Mouse (Mus musculus) ES-E14 (cell line): Measurements from ENCODE around the gene Npas3. TPM values are rescaled to one million over a fixed set of nuclear protein-coding genes. Genes with fewer than 3 reads are reported as not detected.

Experiments
- DNase-seq: peaks from one replicate; pipeline ENCODE4 v3.0.0-alpha.2; 2013; ENCODE audit warnings: low read depth, low spot score
- H3K27ac ChIP-seq: 2 replicates; pipeline ENCODE4 v1.5.1; 2012; ENCODE audit warnings: low read depth, mild to moderate bottlenecking, low read length, moderate library complexity, mixed read lengths; ENCODE audit not compliant: poor library complexity, insufficient read depth, severe bottlenecking
- H3K36me3 ChIP-seq: 2 replicates; pipeline ENCODE4 v1.6.1; 2012; ENCODE audit warnings: mild to moderate bottlenecking, low read length, moderate library complexity, mixed read lengths; ENCODE audit not compliant: control insufficient read depth, poor library complexity, insufficient read depth, severe bottlenecking
- H3K4me1 ChIP-seq, 2 experiments: fragments of 150-350 bp in 1 of 2; sonication (generic) in 1 of 2; 2 replicates each; pipeline ENCODE4 v1.6.1; 2012; ENCODE audit warnings: low read length in 2 of 2, mild to moderate bottlenecking in 1 of 2, mixed read lengths in 1 of 2; ENCODE audit not compliant: control insufficient read depth in 2 of 2, insufficient read depth in 2 of 2, poor library complexity in 1 of 2
- H3K4me3 ChIP-seq, 2 experiments: fragments of 150-350 bp in 1 of 2; sonication (generic) in 1 of 2; 2 replicates each; pipeline ENCODE4 v1.5.1; 2012; ENCODE audit warnings: low read length in 2 of 2, low read depth in 1 of 2, mild to moderate bottlenecking in 1 of 2, mixed read lengths in 1 of 2; ENCODE audit not compliant: insufficient read depth in 1 of 2, poor library complexity in 1 of 2, severe bottlenecking in 1 of 2
- H3K9ac ChIP-seq: 2 replicates; pipeline ENCODE4 v1.6.1; 2012; ENCODE audit warnings: low read depth, mild to moderate bottlenecking, low read length, mixed read lengths; ENCODE audit not compliant: poor library complexity, insufficient read depth, severe bottlenecking
- H3K9me3 ChIP-seq: fragments of 150-350 bp; sonication (generic); 2 replicates; pipeline ENCODE4 v1.6.1; 2012; ENCODE audit warnings: low read depth, mild to moderate bottlenecking, low read length; ENCODE audit not compliant: control insufficient read depth, insufficient read depth
- CHD2 ChIP-seq: IDR thresholded peaks from 2 replicates; pipeline ENCODE4 v1.6.1; 2014; ENCODE audit warnings: mild to moderate bottlenecking, low read depth, low read length, inconsistent platforms
- HCFC1 ChIP-seq: IDR thresholded peaks from 2 replicates; pipeline ENCODE4 v1.6.1; 2012; ENCODE audit warnings: low read length, inconsistent platforms, borderline replicate concordance; ENCODE audit not compliant: insufficient read depth
- MAFK ChIP-seq: IDR thresholded peaks from 2 replicates; pipeline ENCODE4 v1.6.1; 2014; ENCODE audit warnings: mild to moderate bottlenecking, low read depth, low read length, inconsistent platforms; ENCODE audit not compliant: insufficient read depth
- ZC3H11A ChIP-seq: IDR thresholded peaks from 2 replicates; pipeline ENCODE4 v1.6.1; 2012; ENCODE audit warnings: low read depth, mild to moderate bottlenecking, inconsistent platforms, low read length, borderline replicate concordance
- ZNF384 ChIP-seq: IDR thresholded peaks from 2 replicates; pipeline ENCODE4 v1.6.1; 2012; ENCODE audit warnings: low read depth, low read length, inconsistent platforms
- in situ Hi-C, 2 experiments: fragments of 600-800 bp; cut with MboI; formaldehyde crosslinking; loops; one replicate each; pipeline ENCODE4 v1.15.1; 2025; ENCODE audit warnings: low sequenced_read_pairs in 2 of 2, inconsistent platforms in 1 of 2; ENCODE audit not compliant: unreplicated experiment in 2 of 2
- total RNA-seq: library from RNA; depleted of rRNA; stranded (reverse); fragments of 300-350 nt; gene quantifications from 2 replicates; pipeline ENCODE4 v1.2.3, GENCODE M21; 2012

Gene Npas3
- total RNA-seq, 1 experiment, result 1.2 TPM

DNA sequence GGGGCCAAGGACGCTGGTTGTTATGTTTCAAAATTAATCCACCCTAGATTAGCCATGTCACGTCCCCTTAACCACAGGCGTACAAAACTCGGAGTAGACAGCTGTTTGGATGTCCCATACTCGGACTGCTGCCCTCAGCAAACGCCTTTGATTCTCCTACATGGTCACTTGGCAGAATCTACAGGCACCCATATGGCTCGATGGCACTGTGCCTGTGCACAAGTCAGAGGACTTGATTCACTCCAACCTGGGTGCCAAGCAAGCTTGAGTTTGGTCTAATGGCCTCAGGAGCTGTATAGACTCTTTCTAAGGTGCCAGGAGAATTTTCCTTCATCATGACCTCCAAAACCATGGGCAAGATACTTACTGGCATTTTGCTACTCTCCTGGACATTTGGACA lies 363.6 kb downstream of the Npas3 start:
- H3K27ac ChIP-seq, result no peak overlapping the region
- H3K9ac ChIP-seq, result no peak overlapping the region
- TF ChIP-seq CHD2 (no peak), MAFK (no peak)
- H3K9me3 ChIP-seq, result no peaks in the 10 kb centered on the region
- no peaks in the 10 kb centered on the region for H3K36me3 ChIP-seq
- H3K4me3 ChIP-seq, result no peak overlapping the region
- no peak for DNase-seq
- H3K4me1 ChIP-seq, result no peaks in the 10 kb centered on the region
- in situ Hi-C loops, result no loop called here

DNA sequence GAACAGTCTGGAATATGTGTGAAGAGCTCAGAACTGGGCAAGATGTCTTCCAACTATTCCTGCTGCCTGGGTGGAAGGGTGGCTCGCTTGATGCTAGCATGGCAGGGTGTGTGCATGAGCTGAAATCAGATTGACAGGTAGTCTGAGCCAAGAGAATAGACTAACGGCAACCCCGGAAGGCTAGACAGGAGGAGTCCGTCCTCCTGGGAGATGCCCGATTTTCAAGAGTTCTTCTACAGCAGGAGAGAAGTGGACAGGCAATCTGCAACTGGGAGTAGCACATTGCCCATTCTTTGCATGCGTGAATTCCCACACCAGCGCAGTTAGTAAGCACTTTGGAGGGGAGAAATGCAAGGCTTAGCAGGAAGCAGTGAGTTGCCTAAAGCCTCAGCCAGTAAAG lies 372.8 kb downstream of the Npas3 start:
- Histone ChIP-seq H3K36me3 (no peaks in the 10 kb centered on the region), H3K4me3 (no peak overlapping the region), H3K9me3 (no peaks in the 10 kb centered on the region), H3K9ac (no peak overlapping the region), H3K4me1 (no peaks in the 10 kb centered on the region), H3K27ac (no peak overlapping the region)
- TF ChIP-seq HCFC1, result no peak
- no peak for TF ChIP-seq MAFK
- TF ChIP-seq CHD2, result no peak
- TF ChIP-seq ZC3H11A, result no peak
- TF ChIP-seq ZNF384, result no peak
- in situ Hi-C loops, result no loop called here
- DNase-seq, result no peak

DNA sequence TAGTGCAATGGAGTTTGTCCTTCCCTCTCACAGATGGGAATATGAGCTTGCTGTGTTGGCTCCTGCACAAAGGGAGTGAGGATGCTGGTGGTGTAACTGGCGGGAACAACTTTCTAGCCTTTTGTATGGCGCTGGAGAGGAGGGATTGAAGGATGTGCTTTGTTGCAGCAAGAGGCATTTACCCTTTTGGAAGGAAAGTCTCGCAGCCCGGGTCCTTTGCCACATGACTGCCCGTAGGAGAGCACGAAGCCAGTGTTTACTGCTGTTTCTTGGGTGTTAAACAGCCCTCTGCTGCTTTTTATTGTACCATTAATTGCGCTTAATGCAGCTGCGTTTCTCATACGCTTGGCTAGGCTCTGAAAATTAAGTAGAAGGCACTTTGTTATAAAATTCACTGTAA lies 375.3 kb downstream of the Npas3 start:
- no peaks in the 10 kb centered on the region for H3K9me3 ChIP-seq
- no peak overlapping the region for H3K9ac ChIP-seq
- no peaks in the 10 kb centered on the region for H3K36me3 ChIP-seq
- no peak overlapping the region for H3K27ac ChIP-seq
- no peaks in the 10 kb centered on the region for H3K4me1 ChIP-seq
- DNase-seq, result no peak
- in situ Hi-C loops, result no loop called here
- TF ChIP-seq ZNF384 (no peak), MAFK (no peak), HCFC1 (no peak), CHD2 (no peak), ZC3H11A (no peak)
- H3K4me3 ChIP-seq, result no peak overlapping the region

DNA sequence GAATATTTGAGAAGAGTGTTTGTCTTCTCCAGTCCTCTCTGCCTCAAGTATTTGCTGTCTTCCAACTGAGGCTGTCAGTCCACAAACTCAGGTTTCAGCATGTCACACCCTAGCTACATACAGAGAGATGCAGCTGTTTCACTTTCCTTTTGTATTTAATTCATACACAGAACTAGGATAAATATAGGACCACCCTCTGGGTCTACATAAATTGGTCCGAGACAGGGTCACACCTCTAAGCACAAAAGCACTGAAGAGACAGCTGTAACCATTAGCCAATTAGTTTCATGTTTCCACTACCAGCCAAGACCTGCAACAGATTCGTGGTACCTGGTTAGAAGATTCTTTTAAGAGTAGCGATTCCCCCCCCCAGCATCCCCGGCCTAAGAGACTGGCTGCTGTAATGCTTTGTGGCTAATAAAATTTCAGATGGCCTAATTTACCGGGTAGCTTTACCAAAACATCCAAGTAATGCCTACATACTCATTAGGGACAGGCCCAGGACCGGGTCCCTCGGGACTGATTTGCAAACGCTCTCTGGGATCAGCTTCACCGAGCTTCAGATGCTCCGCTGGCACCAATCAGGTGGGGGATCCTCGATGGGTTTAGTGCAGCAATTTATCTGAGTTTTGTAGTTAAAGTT lies 376.0 kb downstream of the Npas3 start:
- no peak overlapping the region for H3K27ac ChIP-seq
- no peaks in the 10 kb centered on the region for H3K9me3 ChIP-seq
- no peaks in the 10 kb centered on the region for H3K36me3 ChIP-seq
- no peak overlapping the region for H3K4me3 ChIP-seq
- in situ Hi-C loops, result no loop called here
- DNase-seq, result no peak
- no peaks in the 10 kb centered on the region for H3K4me1 ChIP-seq
- no peak overlapping the region for H3K9ac ChIP-seq
- TF ChIP-seq ZC3H11A, result no peak

DNA sequence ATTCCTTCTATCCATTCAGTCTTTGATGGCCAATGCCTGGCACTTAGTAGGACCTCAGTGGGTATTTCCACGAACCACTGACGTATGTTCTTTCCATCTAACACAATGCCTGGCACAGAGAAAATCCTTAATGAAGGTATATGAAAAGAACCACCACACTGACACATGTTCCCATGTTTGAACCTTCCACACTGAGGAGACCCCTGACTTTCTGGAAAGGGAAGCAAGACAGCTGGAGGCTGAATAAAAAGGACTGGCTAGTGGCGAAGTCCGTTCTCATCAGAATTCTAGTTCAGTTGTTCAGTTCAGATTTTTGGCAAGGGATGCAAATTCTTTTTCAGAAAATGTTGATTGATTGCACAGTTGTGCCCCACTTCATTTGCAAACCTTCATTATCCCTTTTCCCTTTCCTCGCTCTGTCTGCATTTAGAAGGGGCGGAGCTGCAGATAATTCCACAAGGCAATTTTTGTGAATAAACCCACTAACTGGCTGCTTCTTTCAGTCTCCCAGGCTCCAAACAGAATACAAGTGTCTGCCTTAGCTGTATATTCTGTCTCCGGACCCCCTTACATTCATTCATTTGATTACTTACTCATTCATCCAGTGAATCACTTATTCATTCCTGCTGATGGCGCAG lies 381.1 kb downstream of the Npas3 start:
- Histone ChIP-seq H3K9me3 (no peaks in the 10 kb centered on the region), H3K9ac (no peak overlapping the region), H3K4me1 (no peaks in the 10 kb centered on the region), H3K36me3 (no peaks in the 10 kb centered on the region), H3K27ac (no peak overlapping the region), H3K4me3 (no peak overlapping the region)
- in situ Hi-C loops, result no loop called here
- TF ChIP-seq ZC3H11A (no peak), ZNF384 (no peak), CHD2 (no peak), MAFK (no peak), HCFC1 (no peak)
- no peak for DNase-seq
